Mouse (Mus musculus) inflammation-experienced regulatory T-cells, adult 6 months (primary cell): ENCODE measurements around the gene Ahnak2. TPM values are rescaled to one million over a fixed set of nuclear protein-coding genes. Genes with fewer than 3 reads are reported as not detected.

Experiments
- ATAC-seq: one replicate; pipeline ENCODE4 v1.8.0; 2017
- polyA plus RNA-seq, 3 experiments: library from polyadenylated mRNA; unstranded; fragments of 100-300 nt; shearing (Covaris generic); gene quantifications; one replicate each; pipeline ENCODE4 v1.2.1; 2017

The Ahnak2 gene
- polyA plus RNA-seq, 3 experiments from 2014 or later: not detected

- no peak for ATAC-seq
Observed at GRCm38 (mm10) chr12:112795466-112796104, 6.9 kb downstream of the Ahnak2 start.

- no peak for ATAC-seq
Observed at GRCm38 (mm10) chr12:112794998-112795397, 7.5 kb downstream of the Ahnak2 start.

- ATAC-seq: no peak
Observed at GRCm38 (mm10) chr12:112794356-112794816, 8.1 kb downstream of the Ahnak2 start.

GRCm38 (mm10) chr12:112793601-112794355 is 8.7 kb downstream of the Ahnak2 start:
- ATAC-seq: no peak

GRCm38 (mm10) chr12:112791026-112791425 is 11.4 kb downstream of the Ahnak2 start:
- ATAC-seq: no peak

GRCm38 (mm10) chr12:112774481-112774880 is 28.0 kb downstream of the Ahnak2 start:
- no peak for ATAC-seq

GRCm38 (mm10) chr12:112774026-112774425 is 28.4 kb downstream of the Ahnak2 start:
- no peak for ATAC-seq

GRCm38 (mm10) chr12:112773366-112773765 is 29.1 kb downstream of the Ahnak2 start:
- ATAC-seq: no peak

- ATAC-seq: no peak
Observed at GRCm38 (mm10) chr12:112772306-112772705, 30.2 kb downstream of the Ahnak2 start.

- ATAC-seq: no peak
Observed at GRCm38 (mm10) chr12:112770396-112770795, 32.1 kb downstream of the Ahnak2 start.

- no peak for ATAC-seq
Observed at GRCm38 (mm10) chr12:112769751-112770150, 32.7 kb downstream of the Ahnak2 start.

- ATAC-seq: no peak
Observed at GRCm38 (mm10) chr12:112769031-112769430, 33.4 kb downstream of the Ahnak2 start.

- ATAC-seq: no peak
Observed at GRCm38 (mm10) chr12:112768166-112768565, 34.3 kb downstream of the Ahnak2 start.

- no peak for ATAC-seq
Observed at GRCm38 (mm10) chr12:112767036-112767890, 35.2 kb downstream of the Ahnak2 start.

GRCm38 (mm10) chr12:112766586-112766985 is 35.9 kb downstream of the Ahnak2 start:
- ATAC-seq: no peak

- no peak for ATAC-seq
Observed at GRCm38 (mm10) chr12:112764991-112765390, 37.5 kb downstream of the Ahnak2 start.

- no peak for ATAC-seq
Observed at GRCm38 (mm10) chr12:112764141-112764540, 38.3 kb downstream of the Ahnak2 start.

- ATAC-seq: no peak
Observed at GRCm38 (mm10) chr12:112763176-112763575, 39.3 kb downstream of the Ahnak2 start.

- ATAC-seq: no peak
Observed at GRCm38 (mm10) chr12:112762018-112762417, 40.4 kb downstream of the Ahnak2 start.

- no peak for ATAC-seq
Observed at GRCm38 (mm10) chr12:112761411-112761810, 41.0 kb downstream of the Ahnak2 start.

- ATAC-seq: no peak
Observed at GRCm38 (mm10) chr12:112760154-112760926, 42.1 kb downstream of the Ahnak2 start, which contains the start of gene Pld4. TSS of gene Pld4 (plus strand) at chr12:112760655.

- ATAC-seq: no peak
Observed at GRCm38 (mm10) chr12:112759471-112759870, 43.0 kb downstream of the Ahnak2 start.
